Mouse (Mus musculus) liver, embryonic 14.5 days (tissue): Measurements from ENCODE around the gene Fbln7.

Experiments
- CTCF ChIP-seq: IDR thresholded peaks from 2 replicates; pipeline ENCODE4 v1.5.1; 2016; ENCODE audit warnings: antibody characterized with exemption, low read depth, control low read depth
- EP300 ChIP-seq: IDR thresholded peaks from 2 replicates; pipeline ENCODE4 v1.6.1; 2016; ENCODE audit warnings: antibody characterized with exemption, low read depth

GRCm38 (mm10) chr2:128858962-128859361, 3.8 kb upstream of the Fbln7 start:
- TF ChIP-seq CTCF (no peak), EP300 (no peak)
